Mouse (Mus musculus) kidney, postnatal 10 days (tissue): ENCODE results near the gene Frmpd2.

ENCODE experiments used
- DNase-seq: peaks from one replicate; pipeline ENCODE4 v3.0.0; 2021; ENCODE audit warnings: mixed read lengths

Gene Frmpd2

GRCm38 (mm10) chr14:33513877-33514276, 42.4 kb downstream of the Frmpd2 start:
- DNase-seq: no peak

GRCm38 (mm10) chr14:33514756-33515285, 43.3 kb downstream of the Frmpd2 start:
- no peak for DNase-seq

GRCm38 (mm10) chr14:33521538-33521937, 50.0 kb downstream of the Frmpd2 start:
- DNase-seq: no peak

GRCm38 (mm10) chr14:33525272-33525983, 53.9 kb downstream of the Frmpd2 start:
- no peak for DNase-seq

- DNase-seq: peak; percentile 35
Observed at GRCm38 (mm10) chr14:33526621-33527020, 55.1 kb downstream of the Frmpd2 start.

GRCm38 (mm10) chr14:33527938-33528337, 56.4 kb downstream of the Frmpd2 start:
- DNase-seq: no peak

- DNase-seq: no peak
Observed at GRCm38 (mm10) chr14:33531331-33531912, 59.9 kb downstream of the Frmpd2 start.

GRCm38 (mm10) chr14:33532792-33533191, 61.3 kb downstream of the Frmpd2 start:
- no peak for DNase-seq

GRCm38 (mm10) chr14:33533516-33533915, 62.0 kb downstream of the Frmpd2 start:
- peak; percentile 7 for DNase-seq

GRCm38 (mm10) chr14:33535317-33535716, 63.8 kb downstream of the Frmpd2 start:
- no peak for DNase-seq

- no peak for DNase-seq
Observed at GRCm38 (mm10) chr14:33539559-33540167, 68.2 kb downstream of the Frmpd2 start.

GRCm38 (mm10) chr14:33545565-33546143, 74.2 kb downstream of the Frmpd2 start:
- no peak for DNase-seq

GRCm38 (mm10) chr14:33548650-33549049, 77.2 kb downstream of the Frmpd2 start:
- no peak for DNase-seq

GRCm38 (mm10) chr14:33549856-33550255, 78.4 kb downstream of the Frmpd2 start:
- DNase-seq: no peak

GRCm38 (mm10) chr14:33570737-33571136, 99.2 kb downstream of the Frmpd2 start:
- DNase-seq: no peak

- DNase-seq: no peak
Observed at GRCm38 (mm10) chr14:33573643-33574042, 102.1 kb downstream of the Frmpd2 start.

- no peak for DNase-seq
Observed at GRCm38 (mm10) chr14:33579771-33580484, 108.4 kb downstream of the Frmpd2 start.

GRCm38 (mm10) chr14:33588951-33589350, 117.5 kb downstream of the Frmpd2 start, which contains the start of gene Ptpn20:
Ptpn20 (plus strand) TSS chr14:33589207.
- DNase-seq: peak; percentile 27

GRCm38 (mm10) chr14:33598376-33599130, 127.1 kb downstream of the Frmpd2 start:
- DNase-seq: peak; percentile 9

GRCm38 (mm10) chr14:33607431-33607830, 135.9 kb downstream of the Frmpd2 start:
- DNase-seq: no peak
